Mouse (Mus musculus): Measurements from ENCODE around the gene Cenpe.

- TF ChIP-seq TAL1 (conservative IDR thresholded peaks at IDR 0.05; ENCODE audit: low read depth, low read length) (no peak), CTCF (IDR thresholded peaks at IDR 0.05; ENCODE audit: low read depth, low read length) (no peak), GATA1 (IDR thresholded peaks at IDR 0.05; ENCODE audit: borderline replicate concordance, low read length) (no peak), POLR2AphosphoS5 (IDR thresholded peaks at IDR 0.05; ENCODE audit: insufficient replicate concordance, low read depth, low read length) (no peak), GATA2 (IDR thresholded peaks at IDR 0.05; ENCODE audit: borderline replicate concordance, low read depth, low read length) (no peak)
Observed at GRCm38 (mm10) chr3:135251825-135252224, 39.5 kb downstream of the Cenpe start.

All from G1E (cell line).